Mouse (Mus musculus) midbrain, embryonic 10.5 days (tissue): ENCODE results near the gene Sfrp5. TPM values are rescaled to one million over a fixed set of nuclear protein-coding genes. Genes with fewer than 3 reads are reported as not detected.

Experiments used
- DNase-seq: peaks from one replicate; pipeline ENCODE4 v3.0.0-alpha.2; 2017; ENCODE audit warnings: low spot score
- H3K27ac ChIP-seq: fragments of 300-500 bp; sonication (generic); replicated peaks from 2 replicates; pipeline ENCODE4 v1.5.1; 2016; ENCODE audit warnings: mild to moderate bottlenecking
- H3K27me3 ChIP-seq: fragments of 300-500 bp; sonication (generic); 2 replicates; pipeline ENCODE4 v1.6.1; 2016; ENCODE audit warnings: low read depth, mild to moderate bottlenecking; ENCODE audit not compliant: poor library complexity, severe bottlenecking
- H3K36me3 ChIP-seq: fragments of 300-500 bp; sonication (generic); 2 replicates; pipeline ENCODE4 v1.6.1; 2016; ENCODE audit warnings: mild to moderate bottlenecking, moderate library complexity
- H3K4me1 ChIP-seq: fragments of 300-500 bp; sonication (generic); 2 replicates; pipeline ENCODE4 v1.6.1; 2016
- H3K4me3 ChIP-seq: fragments of 300-500 bp; sonication (generic); 2 replicates; pipeline ENCODE4 v1.5.1; 2016; ENCODE audit warnings: mild to moderate bottlenecking, moderate library complexity
- H3K9me3 ChIP-seq: fragments of 300-500 bp; sonication (generic); replicated peaks from 2 replicates; pipeline ENCODE4 v1.6.1; 2016; ENCODE audit warnings: mild to moderate bottlenecking
- WGBS: fragments of 180-500 bp; shearing (Covaris S2); methylation state at CpG from one replicate; pipeline ENCODE4 v1.1.7; 2016; 5-methylcytosine and 5-hydroxymethylcytosine counted together
- polyA plus RNA-seq: library from polyadenylated mRNA; unstranded; fragments of >200 nt; fragmentation: Nextera tagmentation; extraction: Ambion mirVana; gene quantifications from 2 replicates; pipeline ENCODE4 v1.2.1, GENCODE M21; 2016

The Sfrp5 gene
- polyA plus RNA-seq, 1 experiment from 2014 or later, result 0.06 TPM

DNA sequence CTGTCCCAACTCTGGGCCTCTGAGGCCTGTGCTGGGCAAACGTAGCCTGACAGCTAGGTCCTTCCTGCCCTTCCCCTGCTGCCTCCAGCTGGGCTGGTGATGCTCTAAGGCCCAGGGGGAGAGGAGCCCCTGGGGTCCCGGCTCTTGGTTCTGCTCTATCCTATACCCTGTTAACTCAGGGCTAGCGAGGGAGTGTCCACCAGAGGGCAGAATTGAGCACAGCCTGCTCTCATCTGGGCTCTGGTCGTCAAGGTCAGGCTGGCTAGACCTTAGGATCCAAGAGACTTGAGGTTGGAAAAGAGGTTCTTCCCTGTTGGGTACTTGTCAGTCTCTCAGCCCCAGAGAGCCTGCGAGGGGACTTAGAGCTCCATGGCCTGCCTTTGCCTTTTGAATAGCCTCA lies 11.6 kb downstream of the Sfrp5 start:
- H3K27me3 ChIP-seq, result no peaks in the 10 kb centered on the region
- WGBS, result 20% methylated on average over 5 of the region's 5 CpGs
- H3K4me3 ChIP-seq, result no peak overlapping the region
- H3K9me3 ChIP-seq, result no peaks in the 10 kb centered on the region
- H3K4me1 ChIP-seq, result no peaks in the 10 kb centered on the region
- peaks cover 58% of the 10 kb centered on the region for H3K36me3 ChIP-seq
- peak; percentile 66 for DNase-seq
- H3K27ac ChIP-seq, result no peak overlapping the region

DNA sequence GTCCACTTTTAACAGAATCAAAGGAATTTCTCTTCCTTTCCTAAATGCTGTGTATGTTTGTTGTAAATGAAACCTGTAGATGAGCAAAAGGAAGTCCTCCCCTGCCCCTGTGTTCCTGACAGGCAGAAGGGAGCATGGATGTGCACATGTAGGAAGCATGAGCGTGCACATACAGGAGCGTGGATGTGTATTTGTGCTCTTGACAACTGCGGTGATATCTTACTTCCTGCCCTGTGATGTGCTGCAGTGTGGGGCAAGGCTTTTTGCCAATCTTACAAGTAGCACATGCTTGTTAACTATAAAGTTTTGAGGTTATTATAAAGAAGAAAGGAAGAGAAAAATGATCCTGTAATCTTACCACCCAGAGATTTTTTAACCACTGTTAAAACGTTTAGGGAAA lies 12.3 kb downstream of the Sfrp5 start:
- WGBS, result 88% methylated on average over 4 of the region's 4 CpGs

DNA sequence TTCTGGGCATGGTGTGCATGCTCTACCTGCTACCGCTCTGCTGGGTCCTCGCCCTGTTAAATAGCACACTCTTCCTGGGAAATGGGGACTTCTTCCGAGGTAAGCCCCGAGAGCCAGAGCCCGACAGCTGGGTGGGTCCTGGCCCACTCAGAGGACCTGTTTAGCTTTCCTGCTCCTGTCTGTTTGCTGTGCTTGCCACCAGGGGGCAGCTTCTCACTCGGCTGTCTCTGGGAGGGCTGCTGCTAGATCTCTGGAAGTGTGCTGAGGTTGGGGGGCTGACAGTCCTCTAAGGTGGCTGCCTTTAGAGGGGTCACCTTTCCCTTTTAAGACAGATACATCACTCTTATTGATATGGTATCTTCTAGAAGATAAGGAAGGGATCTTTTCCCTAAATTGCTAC lies 19.4 kb downstream of the Sfrp5 start:
- Histone ChIP-seq H3K9me3 (no peaks in the 10 kb centered on the region), H3K36me3 (peaks cover 77% of the 10 kb centered on the region), H3K4me1 (no peaks in the 10 kb centered on the region), H3K27ac (no peak overlapping the region), H3K27me3 (no peaks in the 10 kb centered on the region), H3K4me3 (no peak overlapping the region)
- no peak for DNase-seq
- 68% methylated on average over 6 of the region's 6 CpGs for WGBS

More for the DNA sequence above, 12.3 kb downstream of the Sfrp5 start:
- no peak for DNase-seq
- H3K4me1 ChIP-seq, result no peaks in the 10 kb centered on the region
- no peak overlapping the region for H3K27ac ChIP-seq
- no peak overlapping the region for H3K4me3 ChIP-seq
- H3K9me3 ChIP-seq, result no peaks in the 10 kb centered on the region
- H3K36me3 ChIP-seq, result peaks cover 66% of the 10 kb centered on the region
- no peaks in the 10 kb centered on the region for H3K27me3 ChIP-seq

DNA sequence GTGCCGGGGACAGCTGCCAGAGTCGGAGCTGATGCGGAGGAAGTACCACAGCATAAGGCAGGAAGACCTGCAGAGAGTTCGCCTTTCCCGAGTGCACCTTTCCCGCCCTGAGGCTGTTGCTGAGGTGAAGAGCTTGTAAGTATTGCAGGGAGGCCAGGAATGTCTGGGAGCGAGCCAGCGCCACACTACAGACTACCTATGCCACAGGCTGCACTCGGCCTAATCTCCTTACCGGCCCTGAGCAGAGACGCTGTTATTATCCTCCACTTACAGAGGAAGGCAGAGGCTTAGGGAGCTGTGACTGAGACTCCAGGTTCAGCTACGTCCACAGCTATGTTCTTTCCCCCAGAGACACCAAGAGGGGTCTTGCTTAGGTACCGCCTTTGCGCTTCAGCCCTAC lies 22.7 kb downstream of the Sfrp5 start:
- no peak for DNase-seq
- Histone ChIP-seq H3K36me3 (peaks cover 57% of the 10 kb centered on the region), H3K9me3 (no peaks in the 10 kb centered on the region), H3K27ac (no peak overlapping the region), H3K4me3 (no peak overlapping the region), H3K4me1 (no peaks in the 10 kb centered on the region), H3K27me3 (no peaks in the 10 kb centered on the region)
- 88% methylated on average over 14 of the region's 14 CpGs for WGBS

DNA sequence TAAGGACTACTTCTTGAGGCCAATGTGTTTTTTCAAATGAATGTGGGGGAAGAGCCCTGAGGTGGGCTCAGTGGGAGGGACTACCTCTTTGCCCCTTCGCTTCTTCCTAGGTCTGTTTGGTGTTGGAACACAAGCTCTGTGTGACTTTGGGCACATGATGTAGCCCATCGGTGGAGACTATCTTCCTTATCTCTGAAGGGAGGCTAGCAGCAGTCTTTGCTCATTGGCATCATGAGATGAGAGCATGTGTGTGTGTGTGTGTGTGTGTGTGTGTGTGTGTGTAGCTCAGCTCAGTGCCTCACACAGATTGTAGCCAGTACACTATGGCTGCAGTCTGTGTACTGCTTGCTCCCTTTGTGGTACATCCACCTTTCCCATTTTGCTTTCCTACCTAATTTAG lies 24.6 kb downstream of the Sfrp5 start:
- Histone ChIP-seq H3K27ac (no peak overlapping the region), H3K36me3 (peaks cover 38% of the 10 kb centered on the region), H3K9me3 (no peaks in the 10 kb centered on the region), H3K4me1 (no peaks in the 10 kb centered on the region), H3K27me3 (no peaks in the 10 kb centered on the region), H3K4me3 (no peak overlapping the region)
- DNase-seq, result no peak
- WGBS, result 98% methylated on average over 2 of the region's 2 CpGs

DNA sequence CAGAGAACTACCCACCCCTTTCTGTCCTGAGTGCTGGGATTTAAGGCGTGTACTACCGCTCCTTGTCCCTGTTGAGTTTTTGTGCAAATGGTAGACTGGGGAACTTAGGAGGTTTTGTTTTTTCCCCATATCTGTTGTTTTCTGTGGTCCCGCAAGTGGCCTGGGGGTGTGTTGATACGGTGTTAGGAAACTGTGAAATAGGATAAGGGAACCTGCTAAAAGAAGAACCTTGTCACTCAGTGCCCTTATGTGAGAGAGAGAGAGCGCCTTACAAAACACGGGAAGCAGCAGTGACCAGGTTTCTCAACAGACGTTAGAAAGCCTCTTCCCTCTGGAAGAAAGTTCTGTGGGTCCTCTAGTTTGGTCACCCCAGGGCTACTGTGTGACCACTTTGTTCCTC lies 25.2 kb downstream of the Sfrp5 start:
- WGBS, result 81% methylated on average over 7 of the region's 7 CpGs
- no peaks in the 10 kb centered on the region for H3K27me3 ChIP-seq
- H3K9me3 ChIP-seq, result no peaks in the 10 kb centered on the region
- no peak overlapping the region for H3K4me3 ChIP-seq
- H3K27ac ChIP-seq, result no peak overlapping the region
- H3K4me1 ChIP-seq, result peaks cover under 1% of the 10 kb centered on the region
- no peak for DNase-seq
- H3K36me3 ChIP-seq, result peaks cover 34% of the 10 kb centered on the region

DNA sequence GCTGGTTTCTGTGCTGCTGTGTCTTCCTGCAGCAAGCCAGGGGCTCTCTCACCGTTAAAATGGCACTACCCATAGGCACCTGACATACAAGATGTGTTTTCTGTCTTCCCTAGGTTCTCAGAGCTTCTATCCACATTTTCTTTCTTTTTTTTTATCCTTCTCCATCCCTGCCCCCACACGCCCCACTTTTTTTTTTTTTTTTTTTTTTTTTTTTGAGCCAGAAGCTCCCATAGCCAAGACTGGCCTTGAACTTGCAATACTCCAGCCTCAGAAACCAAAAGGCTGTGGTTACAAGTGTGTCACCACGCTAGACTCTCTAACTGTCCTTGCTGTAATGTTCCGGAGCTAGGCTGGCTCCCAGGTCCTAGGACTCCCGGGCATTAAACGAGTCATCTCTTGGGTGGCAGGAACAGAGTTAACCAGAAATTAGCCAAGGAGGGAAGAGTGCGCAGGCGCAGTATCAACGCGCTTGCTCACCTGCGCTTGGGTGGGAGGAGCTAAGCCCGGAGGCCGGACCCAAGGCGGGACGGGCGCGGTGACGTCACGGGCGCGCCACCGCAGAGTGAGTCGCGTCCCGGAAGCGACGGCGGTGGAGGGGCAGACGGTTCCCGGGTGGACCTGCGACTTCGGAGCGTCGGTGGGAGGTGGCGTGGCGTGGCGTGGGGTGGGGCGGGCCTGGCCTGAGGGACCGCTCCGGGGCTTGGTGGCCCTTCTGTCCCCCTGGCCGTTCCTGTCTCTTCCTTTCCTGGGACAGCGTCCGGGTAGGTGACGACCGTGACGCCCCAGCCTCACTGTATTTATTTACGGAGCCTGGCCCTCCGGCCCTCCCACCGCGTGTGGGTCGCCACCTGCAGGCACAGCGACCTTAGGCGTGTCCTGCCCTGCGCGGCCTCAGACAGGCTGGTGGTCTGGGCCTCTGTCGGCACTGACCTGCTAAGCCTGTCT lies 31.8 kb downstream of the Sfrp5 start:
- H3K27me3 ChIP-seq, result peaks cover 31% of the 10 kb centered on the region
- DNase-seq, result peak; percentile 90
- WGBS, result 2% methylated on average over 55 of the region's 56 CpGs
- H3K4me1 ChIP-seq, result peaks cover 12% of the 10 kb centered on the region
- no peaks in the 10 kb centered on the region for H3K36me3 ChIP-seq
- peak overlapping the region; percentile 87 for H3K27ac ChIP-seq
- H3K4me3 ChIP-seq, result peak overlapping the region; percentile 96
- H3K9me3 ChIP-seq, result no peaks in the 10 kb centered on the region

DNA sequence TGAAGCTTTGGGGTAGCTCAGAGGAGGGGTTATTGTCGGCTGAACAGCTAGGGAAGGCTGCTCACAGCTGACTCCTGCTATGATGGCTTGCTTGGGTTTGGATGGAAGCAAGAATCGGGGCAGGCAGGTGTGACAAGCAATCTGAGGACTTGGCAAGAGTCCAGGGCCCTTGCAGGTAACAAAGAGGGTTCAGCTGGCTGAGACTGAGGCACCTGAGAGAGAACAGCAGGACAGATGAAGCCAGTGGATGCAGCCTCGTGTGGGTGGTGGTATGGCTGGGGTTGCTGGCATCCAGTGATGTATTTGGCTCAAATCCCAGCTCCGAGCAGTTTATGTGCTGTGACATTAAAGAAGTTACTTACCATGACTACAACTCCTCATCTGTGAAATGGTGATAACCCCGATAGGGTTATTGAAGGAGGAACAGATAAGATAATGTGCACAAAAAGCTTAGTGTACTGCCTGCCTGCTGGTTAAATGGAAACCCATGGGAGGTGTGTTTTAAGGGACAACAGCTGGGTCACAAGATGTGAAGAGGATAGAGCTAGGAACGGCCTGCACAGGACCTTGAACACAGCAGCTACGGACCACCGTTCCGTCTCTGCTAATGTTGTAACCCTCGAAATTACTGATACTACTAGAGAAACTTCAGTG lies 32.6 kb downstream of the Sfrp5 start:
- 82% methylated on average over 10 of the region's 10 CpGs for WGBS
- DNase-seq, result no peak
- Histone ChIP-seq H3K27me3 (peaks cover 36% of the 10 kb centered on the region), H3K9me3 (no peaks in the 10 kb centered on the region), H3K36me3 (no peaks in the 10 kb centered on the region), H3K4me1 (peaks cover 12% of the 10 kb centered on the region), H3K4me3 (no peak overlapping the region), H3K27ac (no peak overlapping the region)

DNA sequence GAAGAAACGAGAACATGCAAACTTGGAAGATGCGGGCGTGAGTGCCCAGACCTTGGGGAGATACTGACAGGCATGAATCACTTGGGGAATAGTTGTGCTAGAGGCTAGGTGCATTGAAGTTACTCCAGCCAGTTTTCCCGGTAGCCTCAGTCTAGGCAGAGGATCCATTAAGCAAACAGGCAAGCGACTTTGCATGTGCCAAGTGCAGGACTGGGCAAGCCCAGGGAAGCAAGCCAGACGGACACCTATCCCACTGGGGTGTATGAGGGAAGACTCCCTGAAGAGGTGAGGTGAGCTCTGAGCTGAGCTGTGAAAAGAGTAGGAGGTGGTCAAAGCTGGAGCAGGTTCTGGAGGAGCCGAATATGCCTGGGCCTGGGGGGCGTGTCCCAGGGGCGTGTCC lies 34.6 kb downstream of the Sfrp5 start:
- DNase-seq, result no peak
- H3K9me3 ChIP-seq, result no peaks in the 10 kb centered on the region
- 69% methylated on average over 9 of the region's 9 CpGs for WGBS
- H3K27me3 ChIP-seq, result peaks cover 36% of the 10 kb centered on the region
- H3K36me3 ChIP-seq, result no peaks in the 10 kb centered on the region
- peaks cover 12% of the 10 kb centered on the region for H3K4me1 ChIP-seq
- no peak overlapping the region for H3K4me3 ChIP-seq
- H3K27ac ChIP-seq, result no peak overlapping the region

DNA sequence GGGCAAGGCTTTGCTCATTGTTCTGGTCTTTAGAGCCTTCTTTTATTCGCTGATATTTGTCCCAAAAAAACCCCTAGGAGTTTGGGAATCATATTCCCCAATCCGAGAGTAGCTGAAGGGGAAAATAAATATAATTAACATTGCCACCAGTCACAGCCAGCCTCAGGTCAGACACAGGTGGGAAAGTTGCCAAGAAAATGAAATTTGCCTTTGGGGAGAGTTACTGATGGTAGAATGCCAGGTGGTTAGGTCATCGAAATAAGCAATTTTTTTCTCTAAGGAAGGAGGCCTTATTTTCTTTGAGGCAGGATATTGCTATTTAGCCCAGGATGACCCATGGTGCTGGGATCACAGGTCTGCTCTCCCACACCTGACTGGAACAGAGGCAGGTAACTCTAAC lies 35.3 kb downstream of the Sfrp5 start:
- Histone ChIP-seq H3K9me3 (no peaks in the 10 kb centered on the region), H3K36me3 (no peaks in the 10 kb centered on the region), H3K4me3 (no peak overlapping the region), H3K27ac (no peak overlapping the region), H3K27me3 (peaks cover 36% of the 10 kb centered on the region), H3K4me1 (peaks cover 10% of the 10 kb centered on the region)
- WGBS, result 60% methylated on average over 3 of the region's 3 CpGs
- DNase-seq, result no peak

DNA sequence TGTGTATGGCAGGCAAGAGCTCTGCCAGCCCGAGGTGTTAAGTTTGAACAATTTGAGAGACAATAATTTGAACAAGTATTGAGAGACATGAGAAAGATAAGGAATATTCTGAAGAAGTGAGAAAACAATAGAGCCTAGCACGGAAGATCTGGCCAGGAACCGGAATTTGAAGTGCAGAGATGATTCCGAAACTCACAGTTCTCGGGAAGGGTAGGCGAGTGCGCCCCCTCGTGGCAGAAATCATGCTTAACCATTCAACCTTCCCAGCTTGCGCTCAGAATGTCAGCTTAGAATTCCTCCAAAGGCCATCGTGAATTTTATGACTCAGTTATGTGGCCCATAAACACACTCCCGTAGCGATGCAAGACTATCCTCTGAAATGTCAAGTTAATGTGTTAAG lies 35.9 kb downstream of the Sfrp5 start:
- DNase-seq, result peak; percentile 81
- H3K4me3 ChIP-seq, result peak overlapping the region; percentile 30
- no peaks in the 10 kb centered on the region for H3K9me3 ChIP-seq
- peaks cover 4% of the 10 kb centered on the region for H3K4me1 ChIP-seq
- peaks cover 36% of the 10 kb centered on the region for H3K27me3 ChIP-seq
- no peaks in the 10 kb centered on the region for H3K36me3 ChIP-seq
- 6% methylated on average over 12 of the region's 12 CpGs for WGBS
- H3K27ac ChIP-seq, result no peak overlapping the region; the same call in 1 of the 2 replicates

DNA sequence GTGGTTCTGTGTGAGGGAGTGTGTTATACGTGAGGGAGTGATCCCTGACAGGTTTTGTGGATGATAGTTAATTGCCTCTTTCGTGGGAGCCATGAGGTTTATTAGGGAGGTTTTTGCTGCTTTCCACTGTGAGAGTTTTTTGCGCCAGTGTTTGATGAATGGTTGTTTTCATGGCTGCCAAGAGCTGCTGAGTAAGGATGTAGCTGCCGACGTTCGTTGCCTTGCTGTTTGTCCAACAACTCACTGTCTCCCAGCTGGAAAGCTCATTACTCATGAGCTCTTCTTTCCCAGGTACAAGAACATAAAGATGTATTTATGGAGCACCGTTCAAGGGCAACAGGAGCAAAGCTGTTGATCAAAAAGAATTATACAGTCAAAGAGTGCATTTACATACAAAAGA lies 37.9 kb downstream of the Sfrp5 start:
- Histone ChIP-seq H3K4me1 (no peaks in the 10 kb centered on the region), H3K4me3 (no peak overlapping the region), H3K36me3 (no peaks in the 10 kb centered on the region), H3K27me3 (peaks cover 29% of the 10 kb centered on the region), H3K9me3 (no peaks in the 10 kb centered on the region), H3K27ac (no peak overlapping the region)
- no peak for DNase-seq
- WGBS, result 82% methylated on average over 7 of the region's 7 CpGs

DNA sequence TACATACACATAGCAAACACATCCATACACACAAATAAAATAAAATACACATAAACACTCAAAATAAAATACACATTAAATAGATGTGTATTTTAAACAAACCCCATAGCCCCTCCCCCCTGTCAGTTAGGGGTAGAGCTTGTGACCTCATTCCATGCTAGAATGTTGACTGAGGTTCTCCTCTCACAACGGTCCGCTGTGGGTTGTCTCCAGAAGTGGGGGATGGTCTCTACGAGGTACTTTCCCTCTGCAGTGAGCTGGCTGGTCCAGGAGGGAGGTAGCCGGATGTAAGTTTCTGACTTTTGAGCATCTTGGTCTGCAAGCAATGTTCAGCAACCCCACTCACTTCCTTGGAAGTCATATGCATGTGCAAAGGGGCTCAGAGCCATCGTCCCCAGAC lies 38.3 kb downstream of the Sfrp5 start, which contains the start of gene Zfyve27:
Gene Zfyve27 (plus strand): TSS at position 188 of the 400 bp plus-strand sequence.
- H3K4me1 ChIP-seq, result no peaks in the 10 kb centered on the region
- H3K36me3 ChIP-seq, result no peaks in the 10 kb centered on the region
- 90% methylated on average over 5 of the region's 5 CpGs for WGBS
- no peak for DNase-seq
- no peaks in the 10 kb centered on the region for H3K9me3 ChIP-seq
- H3K27me3 ChIP-seq, result peaks cover 24% of the 10 kb centered on the region
- no peak within 1 kb of the TSS for H3K4me3 ChIP-seq
- no peak within 1 kb of the TSS for H3K27ac ChIP-seq
